Mouse (Mus musculus): ENCODE data around the gene Epb41l2.
A peak's percentile ranks its signal among the peaks of the same experiment; 100 is the strongest.

The Epb41l2 gene

GRCm38 (mm10) chr10:25399016-25399415 is 39.4 kb downstream of the Epb41l2 start:
- DNase-seq (ENCODE audit: low spot score in 2 of 2): no peak

GRCm38 (mm10) chr10:25400076-25400475 is 40.5 kb downstream of the Epb41l2 start:
- no peak for DNase-seq (ENCODE audit: low spot score in 2 of 2)

- no peak for DNase-seq (ENCODE audit: low spot score in 2 of 2)
Measured at GRCm38 (mm10) chr10:25400646-25401045, 41.0 kb downstream of the Epb41l2 start.

GRCm38 (mm10) chr10:25401356-25401755 is 41.8 kb downstream of the Epb41l2 start:
- no peak for DNase-seq (ENCODE audit: low spot score in 2 of 2)

GRCm38 (mm10) chr10:25402886-25403285 is 43.3 kb downstream of the Epb41l2 start:
- DNase-seq (ENCODE audit: low spot score in 2 of 2): no peak

- DNase-seq (ENCODE audit: low spot score in 2 of 2): no peak
Measured at GRCm38 (mm10) chr10:25403813-25404701, 44.5 kb downstream of the Epb41l2 start.

GRCm38 (mm10) chr10:25404702-25405098 is 45.1 kb downstream of the Epb41l2 start:
- no peak for DNase-seq (ENCODE audit: low spot score in 2 of 2)

GRCm38 (mm10) chr10:25405551-25405950 is 46.0 kb downstream of the Epb41l2 start:
- no peak for DNase-seq (ENCODE audit: low spot score in 2 of 2)

- no peak for DNase-seq (ENCODE audit: low spot score in 2 of 2)
Measured at GRCm38 (mm10) chr10:25406695-25407094, 47.1 kb downstream of the Epb41l2 start.

GRCm38 (mm10) chr10:25408136-25408650 is 48.6 kb downstream of the Epb41l2 start:
- DNase-seq (ENCODE audit: low spot score in 2 of 2): no peak

- no peak for DNase-seq (ENCODE audit: low spot score in 2 of 2)
Measured at GRCm38 (mm10) chr10:25411836-25412373, 52.3 kb downstream of the Epb41l2 start.

- DNase-seq (ENCODE audit: low spot score in 2 of 2): peak in 1 of 2 experiments; percentile 68
Measured at GRCm38 (mm10) chr10:25415188-25415717, 55.7 kb downstream of the Epb41l2 start.

GRCm38 (mm10) chr10:25416696-25417095 is 57.1 kb downstream of the Epb41l2 start:
- DNase-seq (ENCODE audit: low spot score in 2 of 2): no peak

- DNase-seq (ENCODE audit: low spot score in 2 of 2): no peak
Measured at GRCm38 (mm10) chr10:25426058-25426457, 66.5 kb downstream of the Epb41l2 start.

GRCm38 (mm10) chr10:25426814-25427213 is 67.2 kb downstream of the Epb41l2 start:
- no peak for DNase-seq (ENCODE audit: low spot score in 2 of 2)

GRCm38 (mm10) chr10:25427523-25427922 is 67.9 kb downstream of the Epb41l2 start:
- DNase-seq (ENCODE audit: low spot score in 2 of 2): no peak

- no peak for DNase-seq (ENCODE audit: low spot score in 2 of 2)
Measured at GRCm38 (mm10) chr10:25428658-25429057, 69.1 kb downstream of the Epb41l2 start.

- no peak for DNase-seq (ENCODE audit: low spot score in 2 of 2)
Measured at GRCm38 (mm10) chr10:25429346-25429745, 69.7 kb downstream of the Epb41l2 start.

- DNase-seq (ENCODE audit: low spot score in 2 of 2): no peak
Measured at GRCm38 (mm10) chr10:25430862-25431261, 71.3 kb downstream of the Epb41l2 start.

- no peak for DNase-seq (ENCODE audit: low spot score in 2 of 2)
Measured at GRCm38 (mm10) chr10:25432351-25432750, 72.8 kb downstream of the Epb41l2 start.

GRCm38 (mm10) chr10:25432938-25433337 is 73.3 kb downstream of the Epb41l2 start:
- DNase-seq (ENCODE audit: low spot score in 2 of 2): no peak

- DNase-seq (ENCODE audit: low spot score in 2 of 2): no peak
Measured at GRCm38 (mm10) chr10:25433524-25433923, 73.9 kb downstream of the Epb41l2 start.

Data from spleen, postnatal 10 days (tissue).